Mouse (Mus musculus) B cell, adult 2 months (primary cell): ENCODE measurements around the gene Olfr26.
"Not testable (repeated sequence)": the region's sequence is repeated elsewhere in the genome, so short reads cannot be mapped to it uniquely, and the experiment has no call there.

Source experiments
- DNase-seq, 2 experiments: peaks; one replicate each; pipeline ENCODE4 v3.0.0; 2022

The Olfr26 gene

DNA sequence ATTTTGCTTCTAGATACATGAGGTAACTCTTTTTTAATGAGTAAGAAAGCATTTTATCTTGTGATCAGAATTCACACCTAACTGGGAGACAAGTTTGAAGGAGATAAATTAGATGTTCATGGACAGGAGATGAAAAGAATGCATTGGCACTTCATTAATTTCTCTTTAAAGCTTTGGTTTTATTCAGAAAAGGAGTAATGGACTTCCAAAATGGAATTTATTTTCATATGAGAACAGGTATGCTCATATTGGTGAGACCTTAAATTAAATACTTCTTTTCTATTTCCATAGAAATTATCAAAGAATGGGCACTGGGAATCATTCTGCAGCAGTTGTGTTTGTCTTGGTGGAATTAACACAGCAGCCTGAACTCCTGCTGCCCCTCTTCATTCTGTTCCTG, at the start of gene Olfr26:
TSS of gene Olfr26 (plus strand) at position 301 of the 400 bp plus-strand sequence.
- DNase-seq, result no peak

- no peak for DNase-seq
Measured at GRCm38 (mm10) chr9:38805696-38806095, 49.2 kb upstream of the Olfr26 start.

DNA sequence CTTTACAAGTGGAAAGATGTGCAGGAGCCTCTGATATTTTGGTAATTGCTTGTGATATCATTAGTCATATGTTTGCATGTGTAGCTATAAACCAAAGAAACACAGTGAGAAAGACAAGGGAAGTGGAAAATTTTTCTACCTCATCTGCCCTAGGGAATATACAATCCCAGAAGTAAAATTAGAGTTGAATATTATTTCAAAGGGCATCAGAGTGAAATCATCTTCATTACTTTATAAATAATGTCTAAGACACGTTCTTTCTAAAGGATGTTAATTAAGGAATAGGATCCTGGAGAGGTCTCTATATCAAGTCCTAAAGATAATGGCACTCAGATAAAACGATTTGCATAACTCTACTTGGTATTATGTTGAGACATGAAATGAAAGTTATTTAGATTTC, 40.5 kb upstream of the Olfr26 start, which contains the start of gene Olfr922:
TSS of gene Olfr922 (plus strand) at position 301 of the 400 bp plus-strand sequence.
- no peak for DNase-seq

DNA sequence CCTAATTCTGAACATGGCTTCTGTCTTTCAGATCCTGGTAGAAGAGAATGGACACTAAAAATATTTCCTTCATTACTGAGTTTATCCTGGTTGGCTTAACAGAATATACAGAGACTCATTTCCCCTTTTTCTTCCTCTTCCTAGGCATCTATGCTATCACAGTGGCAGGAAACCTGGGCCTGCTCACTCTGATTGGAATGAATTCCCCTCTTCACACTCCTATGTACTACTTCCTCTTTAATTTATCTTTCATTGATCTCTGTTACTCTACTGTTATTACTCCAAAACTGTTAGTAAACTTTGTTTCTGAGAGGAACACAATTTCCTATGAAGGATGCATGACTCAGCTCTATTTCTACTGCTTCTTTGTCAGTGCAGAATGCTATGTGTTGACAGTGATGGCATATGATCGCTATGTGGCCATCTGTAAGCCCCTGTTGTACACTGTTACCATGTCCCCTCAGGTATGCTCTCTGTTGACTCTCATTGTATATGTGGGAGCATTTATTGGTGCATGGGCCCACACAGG, 39.3 kb upstream of the Olfr26 start:
- no peak for DNase-seq

DNA sequence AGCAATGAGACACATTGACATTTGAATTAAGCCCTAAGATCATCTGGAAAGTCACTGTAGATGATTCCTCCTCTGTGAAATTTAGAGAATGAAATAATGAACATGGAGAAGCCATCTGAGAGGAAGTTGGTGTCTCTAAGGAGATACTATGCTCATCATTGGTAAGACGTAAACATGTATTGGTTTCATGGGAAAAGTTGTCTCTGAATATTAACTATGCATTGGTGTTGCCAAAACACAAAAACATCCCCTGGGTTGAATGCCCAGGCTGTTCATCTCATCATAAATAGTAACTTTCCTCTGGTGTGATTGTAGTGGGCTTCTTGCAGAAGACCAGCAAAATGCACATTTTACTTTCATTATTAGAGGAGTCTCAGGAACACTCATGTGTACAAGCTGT, 28.6 kb upstream of the Olfr26 start, which contains the start of gene Olfr923:
TSS of gene Olfr923 (plus strand) at position 301 of the 400 bp plus-strand sequence.
- DNase-seq, result no peak

DNA sequence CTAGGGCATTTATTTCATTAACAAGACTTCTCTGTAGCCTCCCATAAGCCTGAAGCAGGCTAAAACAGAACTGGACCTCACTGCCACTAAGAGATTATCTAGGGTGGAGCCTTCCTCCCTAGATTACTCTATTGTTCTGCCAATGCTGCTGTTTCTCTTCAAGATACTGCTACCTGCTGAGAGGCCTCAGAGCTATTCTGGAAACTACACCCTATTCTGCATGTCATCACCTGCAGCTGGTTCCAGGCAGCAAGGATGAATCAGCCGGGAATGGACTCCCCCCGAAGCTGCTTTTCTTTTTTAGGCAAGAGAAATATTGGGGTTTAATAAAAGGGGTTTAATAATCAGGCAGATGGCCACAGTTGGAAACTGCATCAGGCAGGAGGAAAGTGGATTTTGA, 21.8 kb upstream of the Olfr26 start:
- no peak for DNase-seq

GRCm38 (mm10) chr9:38844149-38844548, 10.7 kb upstream of the Olfr26 start, which contains the start of gene Olfr924:
Olfr924 (plus strand) TSS chr9:38844449.
- no peak for DNase-seq

- DNase-seq, result not testable (repeated sequence)
Measured at GRCm38 (mm10) chr9:38874880-38875279, 20.0 kb downstream of the Olfr26 start.

GRCm38 (mm10) chr9:38876826-38877225, 22.0 kb downstream of the Olfr26 start, which contains the start of gene Olfr926:
Olfr926 (plus strand) TSS chr9:38877126.
- no peak for DNase-seq
